Mouse (Mus musculus) gastrocnemius, postnatal 14 days (tissue): ENCODE results near the gene Sorbs1. TPM values are rescaled to one million over a fixed set of nuclear protein-coding genes. Genes with fewer than 3 reads are reported as not detected.

Experiments used
- DNase-seq: peaks from one replicate; pipeline ENCODE4 v3.0.0; 2021; ENCODE audit warnings: mixed read lengths
- intact Hi-C: fragments of 180-260 bp; cut with DNase I; formaldehyde crosslinking; loops from one replicate; pipeline ENCODE4 v1.15.1; 2025; ENCODE audit warnings: low total_unique reads
- total RNA-seq, 2 experiments: library from RNA; stranded (reverse); gene quantifications; 2 replicates each; pipeline ENCODE4 v1.2.3; 2021

Sorbs1 gene
- total RNA-seq, 2 experiments from 2014 or later = 59.4 to 109 TPM

DNA sequence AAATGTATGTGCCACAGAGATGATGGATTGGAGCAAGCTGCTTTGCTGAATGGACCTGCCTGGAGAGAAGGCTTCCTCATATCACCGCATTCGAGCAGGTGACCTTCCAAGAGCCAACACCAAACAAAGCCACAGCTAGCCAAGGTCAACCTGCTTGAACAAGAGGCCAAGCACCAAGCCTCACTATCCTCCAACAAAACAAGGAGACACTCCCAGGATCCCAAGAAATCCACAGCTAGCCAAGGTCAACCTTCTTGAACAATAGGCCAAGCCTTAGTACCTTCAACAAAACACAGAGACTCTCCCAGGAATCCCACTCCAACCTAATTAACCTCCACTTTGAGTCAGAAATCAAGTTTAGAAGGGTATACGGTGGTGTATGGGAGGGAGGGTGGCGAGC, 59.5 kb downstream of the Sorbs1 start:
- DNase-seq = no peak
- intact Hi-C loops = no loop called here

DNA sequence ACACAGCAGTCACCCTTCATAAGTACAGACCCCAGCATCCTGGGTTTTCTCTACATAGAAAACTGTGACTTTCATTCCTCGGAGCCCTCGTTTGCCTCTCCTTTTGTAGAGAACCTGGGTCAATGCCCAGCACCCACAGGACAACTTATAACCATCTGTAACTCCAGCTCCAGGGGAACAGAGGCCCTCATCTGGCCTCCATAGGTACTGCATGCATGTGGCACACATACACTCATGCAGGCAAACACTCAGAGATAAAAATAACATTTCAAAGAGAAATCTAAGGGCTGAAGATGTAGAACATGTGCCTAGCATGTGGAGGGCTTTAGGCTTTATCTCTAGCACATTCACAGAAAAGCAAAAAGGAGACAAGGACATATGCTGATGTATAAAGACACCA, 61.4 kb downstream of the Sorbs1 start:
- no peak for DNase-seq

DNA sequence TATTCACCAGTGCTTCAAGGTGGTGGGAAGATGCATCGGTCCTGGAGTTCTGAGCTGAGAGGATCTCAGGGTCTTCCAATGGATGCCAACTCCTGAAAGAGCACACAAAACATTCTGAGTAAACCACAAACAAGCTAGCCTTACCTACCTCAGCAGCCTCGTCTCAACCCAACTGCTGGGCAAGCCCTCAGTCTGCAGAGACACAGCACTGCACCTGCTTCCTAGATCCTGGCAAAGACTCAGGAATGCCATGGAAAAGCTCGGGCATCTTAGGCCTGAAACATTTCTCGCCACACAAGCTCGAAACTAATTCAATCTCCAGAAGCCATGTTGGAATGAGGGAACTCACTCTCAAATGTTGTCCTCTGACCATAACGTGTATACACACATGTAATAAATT, 62.3 kb downstream of the Sorbs1 start:
- no peak for DNase-seq
- intact Hi-C loops = no loop called here

More for the DNA sequence above, 61.4 kb downstream of the Sorbs1 start:
- intact Hi-C loops = no loop called here

DNA sequence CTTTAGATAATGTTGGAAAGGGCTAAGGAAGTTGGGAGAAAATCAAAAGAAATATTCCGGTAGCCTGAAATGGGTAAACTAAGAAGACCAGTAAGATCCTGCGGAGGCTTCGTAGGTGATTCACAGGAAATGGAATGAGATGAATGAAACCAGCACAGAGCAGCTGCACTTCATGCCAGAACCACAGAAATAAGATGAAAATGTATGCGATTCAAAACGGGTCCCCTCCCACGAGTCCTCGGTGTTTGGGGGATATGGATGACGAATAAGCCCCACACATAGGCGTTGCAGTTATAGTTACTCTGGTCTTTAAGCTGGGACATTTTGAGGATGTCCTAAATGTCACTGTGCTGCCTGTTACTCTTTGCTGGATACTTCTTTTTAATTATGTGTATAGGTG, 67.1 kb downstream of the Sorbs1 start:
- intact Hi-C loops = no loop called here
- no peak for DNase-seq

DNA sequence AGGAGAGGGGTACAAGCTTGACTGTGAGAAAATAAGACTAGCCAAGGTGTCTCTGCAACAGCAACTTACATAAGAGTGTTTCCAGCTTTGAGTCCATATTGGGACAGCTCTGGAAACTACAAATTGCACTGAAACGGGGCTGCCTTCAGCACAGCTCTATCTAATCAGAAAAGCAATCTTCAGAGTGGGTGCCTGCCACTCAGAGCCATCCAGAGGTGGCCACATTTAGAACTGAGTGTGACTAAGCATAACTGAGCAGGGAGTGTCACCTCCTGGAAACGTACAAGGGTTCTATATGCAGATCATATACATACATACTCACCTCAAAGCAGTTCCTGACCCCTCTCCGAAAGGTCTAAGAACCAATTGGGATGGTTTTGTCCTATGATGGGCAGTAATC, 71.2 kb downstream of the Sorbs1 start:
- intact Hi-C loops = no loop called here
- no peak for DNase-seq

DNA sequence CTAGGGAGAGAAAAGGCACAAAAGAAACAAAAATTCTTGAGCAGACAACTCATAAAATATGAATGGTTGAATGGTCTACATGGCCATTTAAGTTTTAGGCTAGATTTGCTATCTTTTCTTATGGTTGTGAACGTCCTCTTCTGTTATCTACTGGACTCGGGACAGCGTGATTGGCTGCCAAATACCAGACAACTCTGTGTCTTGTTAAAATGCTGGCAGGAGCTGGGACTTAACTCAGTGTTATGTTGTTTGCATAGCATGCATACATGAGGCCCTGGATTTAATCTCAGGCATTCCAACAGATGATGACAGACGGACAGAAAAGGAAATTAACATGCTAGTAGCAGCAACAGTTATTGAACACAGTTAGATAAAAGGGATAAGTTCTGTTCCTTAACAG, 72.6 kb downstream of the Sorbs1 start:
- intact Hi-C loops = no loop called here
- no peak for DNase-seq

DNA sequence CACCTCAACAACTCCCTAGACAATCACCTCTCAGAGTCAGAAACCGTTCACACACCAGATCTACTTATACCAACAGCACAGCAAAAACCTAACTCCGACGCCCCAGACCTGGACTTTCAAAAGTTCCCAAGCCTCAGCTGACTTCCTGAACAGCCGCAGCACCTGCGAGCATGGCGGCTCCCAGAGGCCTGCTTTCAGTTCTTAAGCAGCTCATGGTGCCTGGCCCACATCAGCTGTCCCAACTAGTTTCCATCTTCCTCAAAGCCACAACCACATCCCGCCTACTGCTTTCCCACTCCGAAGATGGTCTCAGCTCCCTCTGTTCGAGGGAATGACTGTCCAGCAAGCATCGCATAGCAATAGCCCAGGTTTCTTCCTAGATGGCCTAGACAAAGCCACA, 74.7 kb downstream of the Sorbs1 start:
- intact Hi-C loops = loop anchor here (10.0 kb wide), 1 partner anchor 76 kb away; the partner anchor contains the start of gene Sorbs1

DNA sequence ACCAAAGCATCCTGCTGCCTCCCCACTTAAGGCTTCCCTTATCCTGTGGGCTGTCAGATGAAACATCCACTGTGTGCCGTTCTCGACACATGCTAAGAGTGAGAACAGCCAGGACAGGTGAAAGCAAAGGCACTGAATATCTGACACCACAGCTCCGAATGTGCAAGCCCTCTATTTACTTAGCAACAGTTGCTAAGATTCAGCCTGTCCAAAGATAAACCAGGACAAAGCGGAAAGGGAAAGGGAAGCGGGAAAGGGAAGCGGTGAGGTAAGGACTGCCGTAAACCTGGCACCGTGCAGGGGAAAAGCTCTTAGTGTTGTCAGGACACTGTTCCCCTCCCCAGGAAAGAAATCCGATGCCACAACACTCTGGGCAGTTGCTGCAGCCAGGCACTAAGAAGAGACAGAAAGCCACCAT, 75.9 kb downstream of the Sorbs1 start:
- intact Hi-C loops = loop anchor here (10.0 kb wide), 1 partner anchor 77 kb away; the partner anchor contains the start of gene Sorbs1
- peak; percentile 50 for DNase-seq

More for the DNA sequence above, 74.7 kb downstream of the Sorbs1 start:
- DNase-seq = no peak

DNA sequence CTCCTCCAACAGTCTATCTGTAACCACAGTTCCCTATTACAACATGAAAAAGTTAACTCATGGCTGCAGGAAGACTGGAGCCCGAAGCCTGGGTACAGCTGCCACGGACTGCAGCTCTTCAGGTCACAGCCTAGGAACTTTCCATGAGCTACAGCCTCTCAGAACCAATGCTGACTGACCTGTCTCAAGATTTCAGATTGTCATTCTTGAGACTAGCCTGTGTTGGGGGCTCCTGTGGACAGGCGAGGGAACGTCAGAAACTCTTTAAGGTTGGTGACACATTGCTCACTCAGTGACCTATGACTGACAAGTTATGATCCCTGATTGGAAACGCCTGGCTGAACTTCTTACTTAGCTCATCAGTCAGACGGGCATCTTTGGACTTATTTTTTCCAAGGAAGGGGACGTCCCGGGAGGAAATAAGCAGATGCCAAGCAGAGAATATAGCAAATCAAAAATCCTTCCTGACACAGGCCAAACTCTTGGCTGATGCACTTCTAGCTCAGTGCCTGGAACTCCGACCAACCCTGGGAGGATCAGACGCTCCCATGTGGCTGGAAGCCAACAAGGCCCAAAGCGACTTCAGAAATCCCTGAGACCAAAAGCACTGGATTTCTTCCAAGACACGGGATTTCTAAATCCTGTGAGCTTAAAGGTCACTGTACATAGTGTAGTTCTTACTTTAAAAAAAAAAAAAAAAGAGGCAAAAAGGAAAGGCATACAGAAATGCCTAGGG, 76.9 kb downstream of the Sorbs1 start:
- DNase-seq = peak; percentile 38
- intact Hi-C loops = loop anchor here (10.0 kb wide), 1 partner anchor 78 kb away; the partner anchor contains the start of gene Sorbs1

DNA sequence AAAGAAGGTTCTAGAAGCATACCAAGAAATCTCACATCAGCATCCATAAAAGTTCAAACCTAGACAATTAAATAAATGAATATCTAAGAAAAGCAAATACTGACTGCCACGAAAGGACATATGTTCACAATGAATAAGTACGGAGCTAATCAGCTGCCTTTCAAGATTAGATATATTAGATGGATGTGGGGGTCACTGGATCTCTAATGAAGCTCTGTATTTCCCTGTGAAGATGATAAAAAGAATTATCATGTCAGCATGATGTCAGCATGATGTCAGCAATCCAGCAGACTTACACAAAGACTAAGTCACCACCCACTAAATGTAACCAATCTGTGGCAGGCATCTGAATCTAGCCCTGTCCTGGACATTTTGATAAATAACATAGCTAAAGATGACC, 77.8 kb downstream of the Sorbs1 start:
- no peak for DNase-seq
- intact Hi-C loops = loop anchor here (10.0 kb wide), 1 partner anchor 79 kb away; the partner anchor contains the start of gene Sorbs1

DNA sequence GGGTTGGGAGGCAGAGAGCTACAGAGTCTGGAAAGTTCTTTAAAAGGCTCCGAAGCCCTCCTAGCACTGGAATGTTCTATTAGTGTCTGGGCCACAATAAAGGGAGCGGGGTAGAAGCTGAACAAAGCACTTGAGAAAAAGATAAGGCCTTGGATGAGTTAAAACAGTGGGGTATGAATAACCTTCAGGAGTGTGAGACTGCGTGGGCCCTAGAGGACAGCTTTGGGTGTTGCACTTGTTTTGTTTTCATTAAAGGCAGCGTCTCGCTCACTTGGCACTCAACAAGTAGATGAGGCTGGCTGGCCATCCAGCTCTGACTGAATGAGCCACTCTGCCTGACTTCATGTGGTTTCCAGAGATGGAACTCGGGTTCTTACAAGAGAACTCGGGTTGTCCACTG, 78.5 kb downstream of the Sorbs1 start:
- intact Hi-C loops = loop anchor here (10.0 kb wide), 1 partner anchor 80 kb away; the partner anchor contains the start of gene Sorbs1

DNA sequence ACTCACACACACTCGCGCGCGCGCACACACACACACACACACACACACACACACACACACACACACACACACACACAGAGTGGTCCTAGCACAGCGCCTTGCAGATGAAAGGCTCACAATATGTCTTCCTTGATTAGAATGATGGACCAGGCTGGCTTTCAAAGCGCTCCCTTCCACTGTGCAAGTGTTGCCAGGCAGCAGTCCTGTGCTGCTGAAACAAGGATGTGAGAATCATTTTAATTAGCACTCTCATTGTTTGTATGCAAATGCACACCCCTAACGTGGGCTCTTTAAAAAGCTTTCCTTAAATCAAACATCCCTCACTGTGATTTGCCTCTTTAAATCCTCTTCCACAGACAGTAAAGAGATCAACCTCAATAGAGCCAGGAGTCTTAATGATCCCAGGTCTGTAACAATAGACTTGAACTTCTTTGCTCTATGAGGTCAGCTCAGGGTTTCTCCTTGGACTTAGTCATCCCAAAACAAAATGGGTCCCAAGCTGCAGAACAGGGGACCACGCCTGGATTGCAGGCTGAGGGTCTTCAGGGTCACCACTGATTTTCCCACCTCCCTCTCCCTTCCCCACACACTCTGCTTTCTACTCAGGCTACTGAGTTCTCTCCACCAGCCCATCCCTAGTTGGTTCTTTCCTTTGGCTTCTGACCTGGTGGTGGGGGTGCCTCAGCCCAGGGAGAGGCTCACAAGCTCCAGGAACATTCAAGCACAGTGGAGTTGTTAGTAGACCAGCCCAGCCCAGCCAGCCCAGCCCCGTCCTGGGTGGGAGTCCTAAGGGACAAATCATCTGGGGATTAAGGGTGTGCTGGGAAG, 79.3 kb downstream of the Sorbs1 start:
- peak; percentile 15 for DNase-seq
- intact Hi-C loops = loop anchor here (10.0 kb wide), 1 partner anchor 81 kb away; the partner anchor contains the start of gene Sorbs1

More for the DNA sequence above, 78.5 kb downstream of the Sorbs1 start:
- DNase-seq = no peak

DNA sequence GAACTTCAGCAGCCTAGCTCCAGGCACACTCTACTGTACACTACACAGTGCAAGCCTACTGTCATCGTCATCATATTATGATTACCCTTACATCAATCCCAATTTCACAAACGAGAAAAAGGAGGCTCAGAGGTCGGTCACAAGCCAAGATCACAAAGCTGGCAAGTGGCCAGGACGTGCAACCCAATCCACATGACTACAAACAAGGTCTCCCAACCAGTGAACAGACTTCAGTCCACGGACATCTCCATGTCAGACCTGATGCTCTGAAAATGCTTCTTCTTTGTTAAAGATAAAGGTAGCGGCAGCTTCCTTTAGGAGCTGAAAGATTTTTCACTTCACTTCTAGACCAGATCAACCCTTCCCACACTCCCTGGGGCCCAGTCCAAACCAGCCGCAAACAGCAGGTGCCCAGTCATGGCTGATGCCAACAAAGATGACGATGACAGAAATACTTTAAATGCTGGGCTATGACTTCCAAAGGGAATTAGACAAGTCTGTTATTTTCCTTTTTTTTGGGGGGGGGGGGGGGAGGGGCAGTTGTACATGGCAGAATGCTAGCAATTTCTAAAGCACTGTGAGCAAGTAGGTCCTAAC, 80.2 kb downstream of the Sorbs1 start:
- intact Hi-C loops = loop anchor here (10.0 kb wide), 1 partner anchor 81 kb away; the partner anchor contains the start of gene Sorbs1
- DNase-seq = no peak

DNA sequence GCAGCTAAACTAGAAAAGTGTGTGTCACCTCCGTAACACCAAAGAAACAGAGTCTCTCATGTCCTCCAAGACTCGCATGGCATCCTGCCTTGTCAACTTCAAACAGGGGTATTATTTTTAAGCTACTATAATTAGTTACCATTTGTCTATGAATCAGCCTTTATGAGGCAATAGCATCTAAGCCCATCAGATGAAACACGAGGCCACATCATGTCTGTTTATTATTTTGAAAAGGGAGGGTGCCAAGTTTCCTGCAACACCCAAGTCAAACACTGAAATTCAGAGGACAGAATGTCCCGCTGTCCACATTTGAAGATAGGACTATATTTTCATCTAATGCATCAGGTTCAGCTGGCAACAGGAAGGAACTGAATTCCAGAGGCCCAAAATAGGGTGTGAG, 81.6 kb downstream of the Sorbs1 start:
- intact Hi-C loops = loop anchor here (10.0 kb wide), 1 partner anchor 83 kb away; the partner anchor contains the start of gene Sorbs1
- no peak for DNase-seq

DNA sequence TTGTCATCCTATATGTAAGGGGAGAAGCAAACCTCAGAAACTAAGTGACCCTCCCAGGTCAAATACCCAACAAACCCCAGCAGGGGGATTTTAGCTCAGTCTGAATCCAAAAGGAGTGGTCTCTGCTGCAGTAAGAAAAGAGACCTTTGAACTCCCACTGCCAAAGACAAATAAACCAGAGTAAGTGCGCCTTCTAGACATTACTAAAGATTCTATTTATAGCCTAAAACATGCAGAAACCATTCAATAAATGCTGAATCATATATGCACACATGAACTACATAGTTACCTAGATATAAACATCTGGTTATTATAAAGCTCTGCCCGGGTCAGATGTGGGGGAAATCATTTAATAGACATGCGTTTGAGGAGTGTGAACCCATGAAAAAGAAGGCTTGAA, 84.0 kb downstream of the Sorbs1 start:
- no peak for DNase-seq
- intact Hi-C loops = no loop called here

DNA sequence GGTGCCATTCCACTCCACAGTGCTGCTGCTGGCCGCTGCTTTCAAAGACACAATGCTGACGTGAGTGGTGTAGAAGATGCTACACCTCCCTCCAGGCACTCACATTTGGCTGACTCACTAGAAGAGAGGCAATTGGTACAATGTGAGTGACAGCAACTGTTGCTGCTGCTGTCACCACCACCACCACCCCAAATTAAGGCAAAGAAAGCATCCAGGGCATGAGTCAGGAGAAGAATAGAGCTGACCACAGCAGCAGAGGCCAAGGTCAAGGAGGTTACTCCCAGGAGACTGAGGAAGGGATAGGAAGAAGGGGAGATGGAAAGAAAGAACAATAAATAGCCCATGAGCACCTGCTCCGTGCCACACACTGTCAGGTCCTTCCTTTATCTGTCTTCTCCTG, 84.4 kb downstream of the Sorbs1 start:
- intact Hi-C loops = no loop called here
- no peak for DNase-seq

DNA sequence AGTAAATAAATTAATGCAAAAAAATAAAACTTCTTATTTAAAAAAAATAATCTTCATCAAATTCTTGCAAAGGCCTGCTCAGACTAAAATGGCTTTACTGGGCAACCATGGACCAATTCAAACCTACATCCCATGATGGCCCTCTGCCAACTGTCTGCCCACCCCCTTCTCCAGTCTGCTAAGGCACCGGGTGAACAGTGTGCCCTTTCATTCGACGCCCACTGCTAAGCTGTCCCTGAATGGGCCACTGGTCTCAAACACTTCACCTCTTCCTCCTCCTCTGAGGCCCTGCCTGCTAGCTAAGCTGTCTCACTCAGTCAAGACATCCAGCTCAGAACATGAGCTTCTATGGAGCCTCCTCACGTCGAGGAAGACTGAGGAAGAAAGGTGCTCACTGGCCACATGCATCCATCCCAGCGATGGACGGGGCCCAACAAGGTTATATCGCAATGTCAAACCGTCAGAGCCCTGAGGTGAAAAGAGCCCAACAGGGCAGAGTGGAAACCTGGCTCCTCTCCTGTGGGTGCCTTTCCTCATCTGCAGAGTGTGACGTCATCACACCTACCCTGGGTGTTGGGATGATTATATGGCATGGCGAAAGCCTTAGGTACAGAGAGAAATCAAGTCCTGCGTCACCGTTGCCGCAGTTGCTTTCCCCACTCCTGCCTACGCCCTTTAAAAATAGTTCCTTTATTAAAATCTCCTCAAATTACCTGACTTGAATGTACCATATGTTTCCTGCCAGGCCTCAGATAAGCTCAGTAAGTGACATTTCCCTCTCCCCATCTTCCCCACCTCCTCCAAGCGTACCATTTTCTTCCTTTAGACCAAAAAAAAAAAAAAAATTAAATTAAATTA, 87.2 kb downstream of the Sorbs1 start:
- DNase-seq = no peak
- intact Hi-C loops = no loop called here

DNA sequence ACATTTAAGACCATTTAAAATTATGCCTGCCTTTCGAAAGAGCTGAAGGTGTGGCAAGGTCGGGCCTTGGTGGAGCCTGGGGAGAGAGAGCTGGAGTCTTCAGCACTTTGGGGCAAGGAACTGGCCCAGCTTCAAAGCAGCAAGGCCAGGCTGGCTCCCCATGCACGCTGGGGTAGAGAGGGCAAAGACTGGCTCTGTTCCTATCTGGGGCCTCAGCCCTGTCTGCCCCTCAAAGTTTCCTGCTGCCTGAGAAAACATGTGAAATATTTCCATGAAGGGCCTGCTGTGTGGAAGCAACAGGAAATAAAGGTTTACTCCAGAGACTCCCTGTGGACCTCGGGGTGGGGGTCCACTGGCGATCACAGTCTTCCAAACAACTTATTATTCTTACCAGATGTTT, 88.3 kb downstream of the Sorbs1 start:
- DNase-seq = no peak
- intact Hi-C loops = no loop called here

DNA sequence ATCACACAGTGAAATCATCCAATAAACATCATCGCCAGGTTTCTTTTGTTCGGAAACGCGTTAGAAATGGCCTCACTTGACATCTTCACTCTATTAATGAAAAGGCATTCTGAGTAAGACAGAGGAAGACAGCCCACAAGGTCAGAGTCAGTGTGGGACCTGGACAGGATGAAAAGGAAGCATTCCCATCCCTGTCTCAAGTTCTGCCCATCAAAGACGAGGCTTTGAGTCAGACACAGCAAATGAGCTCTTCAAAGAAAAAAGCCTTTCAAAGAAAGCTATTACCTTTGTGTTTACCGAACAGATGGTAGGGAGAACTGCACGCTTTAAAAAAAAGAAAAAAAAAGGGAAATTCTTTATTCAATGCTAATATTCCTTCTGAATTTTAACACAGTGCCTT, 92.5 kb downstream of the Sorbs1 start:
- no peak for DNase-seq
- intact Hi-C loops = no loop called here
